24 mouse cellular contexts compared by ENCODE assay signal in the genomic region with DNA sequence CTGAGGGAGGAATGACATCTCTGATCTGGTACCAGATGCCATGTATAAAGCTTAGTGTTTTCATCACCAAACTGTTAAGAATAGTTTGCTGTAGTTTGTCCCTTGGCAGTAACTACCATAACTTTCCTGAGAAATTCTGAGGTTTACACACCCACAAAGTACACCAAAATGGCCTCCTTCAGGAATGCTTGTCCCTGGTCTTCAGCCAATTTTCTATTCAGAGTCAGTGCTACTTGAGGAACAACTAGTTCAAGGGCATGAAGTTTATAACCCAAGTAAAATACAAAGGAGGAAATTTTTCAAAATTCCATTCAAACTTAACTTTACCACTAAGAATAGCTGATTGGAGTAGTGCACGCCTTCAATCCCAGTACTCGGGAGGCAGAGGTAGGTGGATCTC. TPM values are rescaled to one million over a fixed set of nuclear protein-coding genes. Genes with fewer than 3 reads are reported as not detected.
A peak's percentile ranks its signal among the peaks of the same experiment; 100 is the strongest.
DNase-seq lines count a peak whose midpoint lies in the region; ATAC-seq and TF ChIP-seq lines count a peak whose summit lies in the region.
"Had no signal": no experiment of that assay in that cellular context is flagged by ENCODE, and none has a peak within 500 bp of the region (broad histone marks: within the 10 kb centered on the region; RNA-seq: fewer than 3 reads in every experiment).

No protein-coding gene starts in this region.

- H3K36me3 ChIP-seq in lung, postnatal 0 days (ENCODE audit: insufficient read depth, low read length): peaks cover 63% of the 10 kb centered on the region

- peak; percentile 74 for ATAC-seq in lung, postnatal 0 days
- ATAC-seq: forebrain, embryonic 15.5 days; hindbrain, embryonic 16.5 days; Patski had no signal

- 0 out of 2 replicates have a peak overlapping the region, but pooled peaks have one; percentile 15 for H3K27ac ChIP-seq in lung, postnatal 0 days (ENCODE audit: low read length)
- H3K27ac ChIP-seq: forebrain, embryonic 15.5 days; heart, embryonic 15.5 days; hindbrain, embryonic 10.5 days; hindbrain, embryonic 13.5 days had no signal

- H3K9me3 ChIP-seq in lung, postnatal 0 days (ENCODE audit: low read length): no peaks in the 10 kb centered on the region
- H3K9me3 ChIP-seq: forebrain, embryonic 15.5 days; heart, embryonic 15.5 days; hindbrain, embryonic 10.5 days; hindbrain, embryonic 13.5 days had no signal

- H3K4me1 ChIP-seq in lung, postnatal 0 days (ENCODE audit: insufficient read depth, low read depth, low read length): no peaks in the 10 kb centered on the region
- H3K4me1 ChIP-seq: forebrain, embryonic 15.5 days; heart, embryonic 12.5 days; heart, embryonic 15.5 days; hindbrain, embryonic 10.5 days; hindbrain, embryonic 13.5 days had no signal

- TF ChIP-seq EP300 in lung, postnatal 0 days (IDR thresholded peaks at IDR 0.05): peak; percentile 37; the same call in 1 of the 2 replicates

- H3K9ac ChIP-seq in lung, postnatal 0 days (replicated peaks; ENCODE audit: low read depth): no peak overlapping the region
- H3K9ac ChIP-seq: forebrain, embryonic 15.5 days; heart, embryonic 12.5 days; heart, embryonic 15.5 days; hindbrain, embryonic 13.5 days had no signal

- no peak overlapping the region for H3K4me2 ChIP-seq in lung, postnatal 0 days (replicated peaks; ENCODE audit: low read depth, low read length)
- H3K4me2 ChIP-seq: forebrain, embryonic 15.5 days; heart, embryonic 12.5 days; heart, embryonic 15.5 days; hindbrain, embryonic 13.5 days had no signal

- DNase-seq in lung, postnatal 0 days (ENCODE audit: low spot score): peak; percentile 80
- DNase-seq in lung, postnatal 4 days: no peak
- DNase-seq in NIH3T3 (ENCODE audit: low read depth): peak; percentile 16
- DNase-seq in fibroblast of lung, adult 2 months (ENCODE audit: low read depth): peak; percentile 30
- peak; percentile 62 for DNase-seq in lung, postnatal 36 days
- DNase-seq in cerebellum, postnatal 36 days: no peak
- no peak for DNase-seq in spleen, postnatal 36 days (ENCODE audit: low spot score in 2 of 2)
- DNase-seq: adrenal gland, adult 2 months; adrenal gland, postnatal 14 days; cerebellum, adult 11 months; cerebellum, adult 2 months; cerebellum, adult 9-11 months; cerebellum, postnatal 25 days; gastrocnemius, postnatal 25 days; heart, adult 18-20 months; heart, postnatal 10 days; heart, postnatal 36 days had no signal

- no peak for TF ChIP-seq CTCF in lung, postnatal 0 days (IDR thresholded peaks at IDR 0.05)

- no peaks in the 10 kb centered on the region for H3K27me3 ChIP-seq in lung, postnatal 0 days (replicated peaks; ENCODE audit: insufficient read depth, low read length)
- H3K27me3 ChIP-seq: forebrain, embryonic 15.5 days; heart, embryonic 12.5 days; heart, embryonic 15.5 days; hindbrain, embryonic 13.5 days; Patski had no signal

- 70% methylated on average over 2 of the region's 2 CpGs for WGBS in lung, postnatal 0 days

- H3K4me3 ChIP-seq in lung, postnatal 0 days (ENCODE audit: low read depth, low read length): no peak overlapping the region
- H3K4me3 ChIP-seq: forebrain, embryonic 15.5 days; heart, embryonic 12.5 days; heart, embryonic 15.5 days; hindbrain, embryonic 10.5 days; hindbrain, embryonic 13.5 days had no signal

RNA-seq across cellular contexts. Expression of gene Scube2, which starts 40.7 kb away (rescaled TPM):
- 14.9 TPM in 2 replicates for polyA plus RNA-seq in lung, postnatal 0 days (2015; fragmentation: Nextera tagmentation; extraction: Ambion mirVana)
- polyA plus RNA-seq: Patski had no signal

RNA-seq across cellular contexts. Expression of gene Dennd5a, which starts 54.1 kb away (rescaled TPM):
- polyA plus RNA-seq in lung, postnatal 0 days (2015; fragmentation: Nextera tagmentation; extraction: Ambion mirVana): 36.4 and 40.1 TPM in 2 replicates

Comparison
In these comparisons a context has a peak if more than half of its experiments do, and no peak if none do; other contexts are left out.
1. DNase-seq: peak in lung, postnatal 0 days (single experiment), NIH3T3 (single experiment), fibroblast of lung, adult 2 months (single experiment) and lung, postnatal 36 days (single experiment); none in lung, postnatal 4 days (0 of 2), cerebellum, postnatal 36 days (0 of 2) and spleen, postnatal 36 days (0 of 2).